In the genomic region with DNA sequence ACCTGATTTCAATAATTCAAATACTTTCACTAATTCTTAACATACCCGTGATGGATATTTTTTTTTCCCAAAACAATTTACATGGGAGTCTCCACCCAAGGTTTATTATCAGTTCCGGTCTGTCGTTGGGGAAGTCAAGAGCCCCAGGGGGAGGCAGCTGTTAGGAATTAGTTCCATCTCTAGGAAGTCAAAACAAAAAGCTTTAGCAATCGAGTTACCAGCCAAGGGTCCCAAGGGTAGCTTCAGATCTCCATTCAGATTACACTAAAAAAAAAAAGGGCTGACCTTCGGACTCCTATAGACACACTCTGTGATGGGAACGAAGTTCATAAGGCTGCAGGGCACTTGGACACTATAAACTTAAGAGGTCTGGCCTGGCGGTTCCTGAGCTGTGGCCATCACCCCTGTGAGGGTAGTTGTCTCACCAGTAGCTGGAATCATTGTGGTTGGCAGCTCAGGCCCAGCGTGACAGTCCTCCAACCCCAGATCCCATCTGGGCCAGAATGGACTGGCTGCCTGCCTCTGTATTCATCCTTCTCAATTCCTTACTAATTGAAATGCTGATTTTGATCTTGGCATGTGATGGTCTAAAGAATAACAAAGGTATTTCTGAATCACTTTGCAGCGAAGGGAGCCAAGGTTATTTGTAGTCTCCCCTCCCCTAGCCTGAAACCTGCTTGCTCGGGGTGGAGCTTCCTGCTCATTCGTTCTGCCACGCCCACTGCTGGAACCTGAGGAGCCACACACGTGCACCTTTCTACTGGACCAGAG, we compare ENCODE assay signal across 30 mouse cellular contexts. TPM values are rescaled to one million over a fixed set of nuclear protein-coding genes. Genes with fewer than 3 reads are reported as not detected.
A peak's percentile ranks its signal among the peaks of the same experiment; 100 is the strongest.
DNase-seq lines count a peak whose midpoint lies in the region; ATAC-seq lines count a peak whose summit lies in the region.
"Had no signal": no experiment of that assay in that cellular context is flagged by ENCODE, and none has a peak within 500 bp of the region (broad histone marks: within the 10 kb centered on the region; RNA-seq: fewer than 3 reads in every experiment).

No protein-coding gene starts in this region.

- peak; percentile 21 for DNase-seq in embryo, embryonic 10 days (ENCODE audit: low spot score)
- no peak for DNase-seq in embryo, embryonic 9.5 days (ENCODE audit: extremely low spot score)
- DNase-seq in ES-CJ7 (ENCODE audit: low read depth, low spot score): peak; percentile 42
- DNase-seq in R1 (ENCODE audit: low read depth, low spot score): peak; percentile 91
- DNase-seq in embryonic facial prominence, embryonic 11.5 days (ENCODE audit: low spot score): peak; percentile 72
- DNase-seq in urinary bladder, postnatal 25 days (ENCODE audit: low spot score): no peak
- DNase-seq: adrenal gland, postnatal 14 days; cerebellum, adult 2 months; forebrain, postnatal 0 days; heart, postnatal 36 days; kidney, adult 11 months; kidney, postnatal 14 days; liver; lung, adult 2 months; lung, postnatal 10 days; right cerebral cortex, postnatal 4 days; thymus, adult 18-20 months; thymus, postnatal 25 days had no signal

- H3K27ac ChIP-seq in embryonic facial prominence, embryonic 11.5 days (replicated peaks; ENCODE audit: low read depth, low read length): no peak overlapping the region
- no peak overlapping the region for H3K27ac ChIP-seq in intestine, embryonic 16.5 days (ENCODE audit: low read length)
- H3K27ac ChIP-seq: embryonic facial prominence, embryonic 15.5 days; forebrain, embryonic 12.5 days; heart, embryonic 10.5 days; heart, embryonic 15.5 days; hindbrain, embryonic 14.5 days; liver, embryonic 14.5 days; macrophage; midbrain, embryonic 13.5 days; neural tube, embryonic 13.5 days; stomach, postnatal 0 days had no signal

- no peaks in the 10 kb centered on the region for H3K9me3 ChIP-seq in embryonic facial prominence, embryonic 11.5 days (replicated peaks; ENCODE audit: control insufficient read depth, low read length)
- no peaks in the 10 kb centered on the region for H3K9me3 ChIP-seq in intestine, embryonic 16.5 days (ENCODE audit: control insufficient read depth, low read length)
- H3K9me3 ChIP-seq: embryonic facial prominence, embryonic 15.5 days; forebrain, embryonic 12.5 days; G1E; heart, embryonic 10.5 days; heart, embryonic 15.5 days; neural tube, embryonic 13.5 days had no signal

- H3K4me2 ChIP-seq in embryonic facial prominence, embryonic 11.5 days (ENCODE audit: low read depth, low read length): no peak overlapping the region
- H3K4me2 ChIP-seq in intestine, embryonic 16.5 days (ENCODE audit: low read depth, low read length): no peak overlapping the region
- H3K4me2 ChIP-seq: embryonic facial prominence, embryonic 15.5 days; forebrain, embryonic 12.5 days; heart, embryonic 15.5 days; hindbrain, embryonic 14.5 days; midbrain, embryonic 13.5 days; neural tube, embryonic 13.5 days had no signal

- no peaks in the 10 kb centered on the region for H3K36me3 ChIP-seq in embryonic facial prominence, embryonic 11.5 days (replicated peaks; ENCODE audit: control insufficient read depth, insufficient read depth, low read depth, low read length)
- H3K36me3 ChIP-seq in intestine, embryonic 16.5 days (ENCODE audit: control insufficient read depth, insufficient read depth, low read length): no peaks in the 10 kb centered on the region
- H3K36me3 ChIP-seq: embryonic facial prominence, embryonic 15.5 days; forebrain, embryonic 12.5 days; G1E; heart, embryonic 10.5 days; heart, embryonic 15.5 days; midbrain, embryonic 13.5 days; neural tube, embryonic 13.5 days had no signal

- no peaks in the 10 kb centered on the region for H3K27me3 ChIP-seq in embryonic facial prominence, embryonic 11.5 days (ENCODE audit: control insufficient read depth, insufficient read depth, low read length)
- H3K27me3 ChIP-seq in intestine, embryonic 16.5 days (replicated peaks; ENCODE audit: control insufficient read depth, insufficient read depth, low read length): no peaks in the 10 kb centered on the region
- H3K27me3 ChIP-seq: embryonic facial prominence, embryonic 15.5 days; forebrain, embryonic 12.5 days; heart, embryonic 15.5 days; midbrain, embryonic 13.5 days; neural tube, embryonic 13.5 days had no signal

- no peak; the same call in 1 of the 2 replicates for ATAC-seq in embryonic facial prominence, embryonic 11.5 days (replicated peaks; ENCODE audit: insufficient number of reproducible peaks, low FRiP score, low TSS enrichment, low read depth)
- ATAC-seq in intestine, embryonic 16.5 days: no peak
- ATAC-seq: forebrain, postnatal 0 days; midbrain, embryonic 13.5 days had no signal

- no peak overlapping the region for H3K9ac ChIP-seq in embryonic facial prominence, embryonic 11.5 days (replicated peaks; ENCODE audit: low read length)
- no peak overlapping the region for H3K9ac ChIP-seq in intestine, embryonic 16.5 days (ENCODE audit: low read depth, low read length)
- H3K9ac ChIP-seq: embryonic facial prominence, embryonic 15.5 days; forebrain, embryonic 12.5 days; forebrain, postnatal 0 days; heart, embryonic 15.5 days; hindbrain, embryonic 14.5 days; liver, embryonic 14.5 days; midbrain, embryonic 13.5 days; neural tube, embryonic 13.5 days had no signal

- H3K4me1 ChIP-seq in embryonic facial prominence, embryonic 11.5 days (ENCODE audit: control insufficient read depth, insufficient read depth, low read length): no peaks in the 10 kb centered on the region
- no peaks in the 10 kb centered on the region for H3K4me1 ChIP-seq in intestine, embryonic 16.5 days (ENCODE audit: control insufficient read depth, insufficient read depth, low read length)
- H3K4me1 ChIP-seq: forebrain, embryonic 12.5 days; heart, embryonic 10.5 days; heart, embryonic 15.5 days; midbrain, embryonic 13.5 days; neural tube, embryonic 13.5 days had no signal

- no peak overlapping the region for H3K4me3 ChIP-seq in embryonic facial prominence, embryonic 11.5 days (ENCODE audit: low read depth, low read length)
- H3K4me3 ChIP-seq in intestine, embryonic 16.5 days (ENCODE audit: low read length): no peak overlapping the region
- H3K4me3 ChIP-seq: embryonic facial prominence, embryonic 15.5 days; forebrain, embryonic 12.5 days; heart, embryonic 10.5 days; heart, embryonic 15.5 days; midbrain, embryonic 13.5 days; neural tube, embryonic 13.5 days had no signal

- WGBS in embryonic facial prominence, embryonic 11.5 days: 42% methylated on average over 11 of the region's 13 CpGs
- WGBS in intestine, embryonic 16.5 days: 80% methylated on average over 12 of the region's 13 CpGs

RNA-seq across cellular contexts. Expression of a gene that starts 44.1 kb away (rescaled TPM):
- polyA plus RNA-seq in embryonic facial prominence, embryonic 11.5 days (2014; fragmentation: Nextera tagmentation; extraction: Ambion mirVana): 15.0 and 17.8 TPM in 2 replicates
- polyA plus RNA-seq in intestine, embryonic 16.5 days (2015; fragmentation: Nextera tagmentation; extraction: Ambion mirVana): 14.7 and 16.4 TPM in 2 replicates

Comparison
In these comparisons a context has a peak if more than half of its experiments do, and no peak if none do; other contexts are left out.
1. DNase-seq: peak in embryo, embryonic 10 days (single experiment), ES-CJ7 (single experiment), R1 (single experiment) and embryonic facial prominence, embryonic 11.5 days (single experiment); none in embryo, embryonic 9.5 days (single experiment) and urinary bladder, postnatal 25 days (single experiment).